Mouse (Mus musculus) spleen, adult 12 weeks (tissue): ENCODE results near the gene Suox.
A peak's percentile ranks its signal among the peaks of the same experiment; 100 is the strongest.
"Not testable (repeated sequence)": the region's sequence is repeated elsewhere in the genome, so short reads cannot be mapped to it uniquely, and the experiment has no call there.

ENCODE experiments used
- DNase-seq: peaks from one replicate; pipeline ENCODE4 v3.0.0; 2022; ENCODE audit warnings: low spot score

The Suox gene

GRCm38 (mm10) chr10:128673763-128674468, at the start of gene Suox:
Suox (minus strand) TSS chr10:128674073.
- DNase-seq, result peak; percentile 83

- no peak for DNase-seq
Observed at GRCm38 (mm10) chr10:128715559-128716537, 42.0 kb upstream of the Suox start.

GRCm38 (mm10) chr10:128711318-128711717, 37.4 kb upstream of the Suox start:
- DNase-seq, result not testable (repeated sequence)

DNA sequence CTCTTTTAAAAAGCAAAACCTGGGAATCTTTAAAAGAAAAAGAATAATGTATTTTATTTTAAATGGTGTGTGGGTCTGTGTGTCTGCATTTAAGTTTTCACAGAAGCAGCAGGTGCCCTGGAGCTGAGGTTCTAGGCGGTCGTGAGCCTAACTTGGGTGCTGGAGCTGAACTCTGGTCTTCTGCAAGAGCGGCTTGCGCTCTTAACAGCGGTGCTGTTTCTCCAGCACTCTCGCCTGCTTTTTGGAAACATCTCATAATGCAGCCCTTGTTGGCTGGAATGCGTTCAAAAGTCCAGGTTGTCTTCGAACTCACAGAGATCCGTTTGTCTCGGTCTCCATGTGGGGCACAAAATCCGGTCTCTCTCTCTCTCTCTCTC, 31.4 kb upstream of the Suox start:
- DNase-seq, result no peak

- peak; percentile 83 for DNase-seq
Observed at GRCm38 (mm10) chr10:128704491-128705316, 30.8 kb upstream of the Suox start, which contains the start of gene Cdk2. Cdk2 (minus strand) TSS chr10:128705031.

GRCm38 (mm10) chr10:128703895-128704294, 30.0 kb upstream of the Suox start, which contains the start of gene Pmel:
Pmel (plus strand) TSS chr10:128704195.
- DNase-seq, result no peak

GRCm38 (mm10) chr10:128702328-128703007, 28.6 kb upstream of the Suox start:
- DNase-seq, result no peak

- DNase-seq, result no peak
Observed at GRCm38 (mm10) chr10:128700712-128701111, 26.8 kb upstream of the Suox start.

DNA sequence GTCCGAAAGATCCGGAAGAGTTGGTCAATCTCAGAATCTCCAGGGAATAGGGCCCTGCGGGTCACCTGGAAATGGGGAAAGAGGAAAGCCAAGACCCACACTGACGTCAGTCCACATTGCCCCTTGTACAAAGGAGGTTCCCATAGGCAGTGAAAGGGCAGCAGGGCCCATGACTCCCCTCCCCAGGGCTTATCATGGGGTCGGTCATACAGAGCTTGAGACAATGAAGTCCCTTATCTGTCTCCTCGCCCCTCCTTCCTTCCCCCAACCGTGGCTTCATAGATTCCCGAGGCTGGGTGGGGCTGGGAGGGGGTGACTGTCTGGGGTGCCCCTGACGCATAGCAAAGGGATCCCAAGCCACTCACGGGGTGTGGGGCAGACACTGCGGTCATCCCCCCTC, 25.7 kb upstream of the Suox start:
- DNase-seq, result no peak

GRCm38 (mm10) chr10:128699006-128699405, 25.1 kb upstream of the Suox start:
- DNase-seq, result no peak

DNA sequence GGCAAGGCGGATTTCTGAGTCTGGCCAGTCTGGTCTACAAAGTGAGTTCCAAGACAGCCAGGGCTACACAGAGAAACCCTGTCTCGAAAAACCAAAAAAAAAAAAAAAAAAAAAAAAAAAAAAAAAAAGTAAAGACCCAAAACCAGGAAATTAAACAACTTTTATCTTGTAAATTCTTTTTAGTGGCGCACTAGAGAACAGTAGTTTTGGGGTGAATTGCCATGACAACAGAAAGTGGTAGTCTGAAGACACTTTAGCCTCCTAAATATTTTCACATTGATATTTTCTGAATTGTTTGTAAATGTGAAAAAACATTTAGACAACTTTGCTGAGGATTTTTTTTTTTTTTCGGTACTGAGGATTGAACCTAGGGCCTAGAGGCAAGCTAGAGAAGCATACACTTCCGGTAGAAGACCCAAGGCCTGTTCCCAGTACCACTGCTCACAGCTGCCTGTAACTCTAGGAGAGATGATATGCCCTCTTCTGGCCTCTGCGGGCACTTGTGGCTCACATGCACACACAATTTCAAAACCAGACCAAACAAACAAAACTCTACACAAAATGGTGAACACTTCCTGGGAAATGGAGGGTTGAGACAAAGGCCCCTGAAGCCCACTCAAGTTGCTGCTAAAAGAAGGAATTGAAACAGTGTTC, 23.3 kb upstream of the Suox start:
- no peak for DNase-seq

- peak; percentile 96 for DNase-seq
Observed at GRCm38 (mm10) chr10:128695992-128696807, 22.3 kb upstream of the Suox start, which contains the start of gene Rab5b. Rab5b (minus strand) TSS chr10:128696264.

DNA sequence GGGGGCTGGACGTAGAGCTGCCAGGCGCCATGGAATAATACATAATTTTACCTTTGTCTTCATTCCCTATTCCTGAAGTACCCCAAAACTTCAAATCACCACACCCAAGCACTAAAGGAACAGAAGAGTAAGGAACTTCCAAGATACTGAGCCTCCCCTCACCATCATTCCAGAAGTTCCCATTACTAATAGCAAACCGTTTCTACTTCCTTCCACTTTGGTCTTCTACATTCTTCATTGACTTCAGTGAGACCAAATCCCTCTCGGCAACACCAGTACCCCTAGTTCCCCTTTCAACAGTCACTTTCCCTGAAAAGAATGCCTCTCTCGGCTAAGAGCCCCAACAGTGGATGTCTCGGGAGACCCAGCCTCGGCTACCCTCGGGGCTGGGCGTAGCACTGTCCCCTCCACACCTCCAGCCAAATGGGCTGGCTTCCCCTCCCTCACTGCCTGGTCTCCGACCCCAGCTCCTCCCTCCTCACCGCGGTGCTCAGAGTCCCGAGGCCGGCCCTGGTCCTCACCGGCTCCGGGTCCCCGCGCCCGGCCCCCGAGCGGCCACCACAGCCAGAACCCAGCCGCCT, 21.6 kb upstream of the Suox start:
- DNase-seq, result no peak

DNA sequence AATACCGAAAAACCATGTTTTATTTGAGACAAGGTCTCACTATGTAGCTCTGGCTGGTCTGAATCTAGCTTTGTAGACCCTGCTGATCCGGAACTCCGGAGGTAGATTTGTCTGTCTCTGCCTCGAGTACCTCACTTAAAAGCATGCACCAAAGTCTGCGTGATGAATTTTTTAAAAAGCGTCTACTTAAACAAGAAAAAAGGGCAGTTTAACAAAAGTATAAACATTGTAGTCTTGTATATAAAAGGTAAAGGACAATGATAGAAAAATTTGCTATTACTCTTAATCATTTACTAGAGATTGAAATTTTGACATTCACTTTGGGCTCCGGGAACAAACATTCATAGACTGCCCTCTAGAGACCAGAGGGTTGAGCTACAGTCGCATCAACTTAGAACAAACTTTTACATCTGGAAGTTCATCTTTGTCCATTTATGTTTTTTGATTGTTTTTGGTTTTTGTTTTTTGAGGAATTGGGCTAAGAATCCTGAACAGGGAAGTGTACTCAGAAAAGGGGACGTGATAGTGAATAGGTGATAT, 666 bp upstream of the Suox start:
- DNase-seq, result no peak

GRCm38 (mm10) chr10:128671148-128671547, 2.7 kb downstream of the Suox start:
- DNase-seq, result no peak

DNA sequence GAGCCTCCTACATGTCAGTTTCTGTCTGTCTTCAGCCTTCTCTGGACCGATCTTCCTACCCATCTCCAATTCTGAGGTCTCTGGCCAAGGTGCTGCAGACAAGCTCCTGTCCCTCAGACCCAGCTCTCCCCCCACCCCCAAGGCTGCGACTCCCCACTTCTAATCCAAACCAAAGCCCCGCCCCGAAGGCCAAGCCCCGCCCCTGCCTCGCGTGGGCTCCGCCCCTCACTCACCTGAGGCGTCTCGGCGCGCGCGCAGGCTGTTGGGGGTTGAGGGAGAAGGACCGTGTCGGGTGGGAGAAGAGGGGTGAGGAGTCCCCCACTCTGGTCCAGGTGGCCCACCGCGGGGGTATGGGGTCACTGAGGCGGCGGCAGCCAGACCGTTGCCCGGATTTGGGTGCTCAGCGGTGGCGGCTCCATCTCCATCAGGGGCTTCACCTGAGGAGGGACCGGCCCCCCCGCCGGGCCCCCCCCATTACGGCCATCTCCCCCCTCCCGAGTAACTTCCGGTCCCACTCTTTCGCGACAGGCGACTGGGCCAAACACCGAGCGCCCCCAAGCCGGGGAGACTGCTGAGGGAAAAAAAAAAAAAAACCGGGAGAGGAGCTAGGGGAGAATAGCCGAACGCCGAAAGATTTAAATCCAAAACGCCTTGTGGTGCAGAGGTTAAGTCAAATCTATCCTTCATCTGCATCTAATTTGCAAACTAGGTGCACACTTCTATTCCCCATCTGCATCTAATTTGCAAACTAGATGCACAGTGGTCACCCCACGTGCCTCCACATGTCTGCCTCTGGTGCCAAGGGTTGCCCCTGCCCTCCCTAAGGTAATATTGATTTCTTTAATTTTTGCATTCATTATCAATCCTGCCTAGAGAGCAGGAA, 4.8 kb downstream of the Suox start:
- peak; percentile 61 for DNase-seq

DNA sequence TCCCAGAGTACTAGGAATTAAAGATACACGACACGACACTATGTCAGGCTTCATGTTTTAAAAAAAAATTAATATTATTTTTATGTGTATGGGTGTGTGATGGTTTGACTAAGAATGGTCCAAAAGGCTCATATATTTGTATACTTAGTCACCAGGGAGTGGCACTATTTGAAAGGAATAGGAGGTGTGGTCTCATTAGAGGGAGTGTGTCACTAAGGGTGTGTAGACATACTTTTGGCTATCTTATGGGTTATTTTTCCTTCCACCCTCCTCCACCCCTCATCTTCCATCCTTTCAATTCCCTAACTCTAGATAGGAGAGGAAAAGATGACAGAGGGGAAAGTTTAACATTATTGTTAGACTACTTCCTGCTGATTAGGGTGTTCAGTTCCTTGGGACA, 8.1 kb downstream of the Suox start:
- no peak for DNase-seq

GRCm38 (mm10) chr10:128665307-128665706, 8.6 kb downstream of the Suox start:
- DNase-seq, result no peak
